Mouse (Mus musculus) myocyte (in vitro differentiated cells): ENCODE measurements around the gene Hbq1a. TPM values are rescaled to one million over a fixed set of nuclear protein-coding genes. Genes with fewer than 3 reads are reported as not detected.

Experiments
- H3K27me3 ChIP-seq: one replicate; pipeline ENCODE4 v1.6.1; 2011; ENCODE audit not compliant: control insufficient read depth, insufficient read depth, insufficient read length
- H3K36me3 ChIP-seq: one replicate; pipeline ENCODE4 v1.6.1; 2011; ENCODE audit not compliant: control insufficient read depth, insufficient read depth
- H3K4me2 ChIP-seq: one replicate; pipeline ENCODE4 v1.6.1; 2011; ENCODE audit warnings: low read depth, control low read depth
- H3K4me3 ChIP-seq: one replicate; pipeline ENCODE4 v1.5.1; 2011; ENCODE audit warnings: mild to moderate bottlenecking, control low read depth, moderate library complexity
- H3K79me2 ChIP-seq: one replicate; pipeline ENCODE4 v1.6.1; 2011; ENCODE audit not compliant: control insufficient read depth, insufficient read depth
- H3ac ChIP-seq: one replicate; pipeline ENCODE4 v1.6.1; 2011; ENCODE audit not compliant: control insufficient read depth, insufficient read length
- CEBPB ChIP-seq: IDR thresholded peaks from 2 replicates; pipeline ENCODE4 v1.6.1; 2011; ENCODE audit warnings: mild to moderate bottlenecking, moderate library complexity; ENCODE audit not compliant: poor library complexity, insufficient read depth, severe bottlenecking
- E2F4 ChIP-seq: IDR thresholded peaks from one replicate; pipeline ENCODE4 v1.6.1; 2011; ENCODE audit warnings: mild to moderate bottlenecking, control low read depth, moderate library complexity; ENCODE audit not compliant: insufficient read depth
- MAX ChIP-seq: IDR thresholded peaks from one replicate; pipeline ENCODE4 v1.6.1; 2011; ENCODE audit warnings: low read depth, mild to moderate bottlenecking, control low read depth
- MYOD1 ChIP-seq, 3 experiments: IDR thresholded peaks; one replicate each; pipeline ENCODE4 v1.6.1; 2011; ENCODE audit warnings: control low read depth in 2 of 3, low read depth in 2 of 3, mild to moderate bottlenecking in 2 of 3, moderate library complexity in 1 of 3; ENCODE audit not compliant: insufficient read length in 2 of 3, control insufficient read depth in 1 of 3
- MYOG ChIP-seq, 3 experiments: IDR thresholded peaks; one replicate each; pipeline ENCODE4 v1.6.1; 2011; ENCODE audit warnings: control low read depth in 2 of 3, low read depth in 2 of 3, mild to moderate bottlenecking in 2 of 3; ENCODE audit not compliant: insufficient read length in 2 of 3, control insufficient read depth in 1 of 3, insufficient read depth in 1 of 3
- POLR2A ChIP-seq: IDR thresholded peaks from one replicate; pipeline ENCODE4 v1.6.1; 2011; ENCODE audit warnings: low read depth, mild to moderate bottlenecking, control low read depth, moderate library complexity; ENCODE audit not compliant: insufficient read length
- POLR2AphosphoS2 ChIP-seq: IDR thresholded peaks from one replicate; pipeline ENCODE4 v1.6.1; 2011; ENCODE audit warnings: low read depth, control low read depth; ENCODE audit not compliant: insufficient read length
- REST ChIP-seq: IDR thresholded peaks from one replicate; pipeline ENCODE4 v1.6.1; 2011; ENCODE audit warnings: mild to moderate bottlenecking, control low read depth, moderate library complexity; ENCODE audit not compliant: insufficient read depth, insufficient read length
- SRF ChIP-seq: IDR thresholded peaks from one replicate; pipeline ENCODE4 v1.6.1; 2011; ENCODE audit warnings: low read depth; ENCODE audit not compliant: control insufficient read depth, insufficient read length
- TCF12 ChIP-seq: IDR thresholded peaks from one replicate; pipeline ENCODE4 v1.6.1; 2011; ENCODE audit warnings: mild to moderate bottlenecking, control low read depth; ENCODE audit not compliant: poor library complexity, insufficient read depth, severe bottlenecking
- TCF3 ChIP-seq: IDR thresholded peaks from one replicate; pipeline ENCODE4 v1.6.1; 2011; ENCODE audit warnings: low read depth, control low read depth; ENCODE audit not compliant: insufficient read length
- USF1 ChIP-seq: IDR thresholded peaks from one replicate; pipeline ENCODE4 v1.6.1; 2011; ENCODE audit warnings: low read depth, mild to moderate bottlenecking, control low read depth, moderate library complexity
- polyA plus RNA-seq: library from polyadenylated mRNA; unstranded; fragments of >200 nt; fragmentation: generic; extraction: Trizol; gene quantifications from one replicate; pipeline ENCODE4 v1.2.1, GENCODE M21; 2012; ENCODE audit warnings: missing spikeins

Hbq1a gene
- polyA plus RNA-seq, 1 experiment: 0.24 TPM

DNA sequence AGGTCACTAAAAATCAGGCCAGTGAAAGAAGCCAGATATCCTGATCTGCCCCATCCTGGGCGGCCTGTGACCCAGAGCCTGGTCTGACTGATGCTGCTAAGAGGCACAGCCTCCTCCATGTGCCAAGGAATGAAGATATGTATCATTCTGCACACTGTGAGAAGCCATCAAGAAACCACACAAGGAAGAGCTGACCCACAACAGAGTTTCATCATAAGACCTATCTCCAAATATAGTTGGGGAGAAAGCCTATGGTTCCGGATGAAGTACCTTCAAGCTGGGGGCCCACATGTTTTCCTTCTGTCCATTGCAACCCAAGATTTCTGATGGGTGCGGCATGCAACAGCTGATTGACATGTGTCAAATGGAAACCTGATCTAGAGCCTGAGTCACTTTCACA, 16.1 kb downstream of the Hbq1a start:
- Histone ChIP-seq H3K4me2 (no peak overlapping the region), H3K79me2 (no peaks in the 10 kb centered on the region), H3K36me3 (no peaks in the 10 kb centered on the region), H3ac (no peak overlapping the region), H3K27me3 (no peaks in the 10 kb centered on the region), H3K4me3 (no peak overlapping the region)
- TF ChIP-seq MYOG (IDR thresholded peaks at IDR 0.05; ENCODE audit: control insufficient read depth in 1 of 3, insufficient read depth in 1 of 3, insufficient read length in 2 of 3, low read depth in 2 of 3) (no peak), MAX (no peak), SRF (no peak), POLR2A (no peak), POLR2AphosphoS2 (no peak), TCF12 (no peak), USF1 (no peak), TCF3 (no peak), MYOD1 (IDR thresholded peaks at IDR 0.05; ENCODE audit: control insufficient read depth in 1 of 3, insufficient read length in 2 of 3, low read depth in 2 of 3) (no peak), REST (no peak), CEBPB (no peak)

- TF ChIP-seq SRF: no peak
- TF ChIP-seq MYOG (IDR thresholded peaks at IDR 0.05; ENCODE audit: control insufficient read depth in 1 of 3, insufficient read depth in 1 of 3, insufficient read length in 2 of 3, low read depth in 2 of 3): peak in 2 of 3 experiments; percentile 47 to 72
- TF ChIP-seq MAX: no peak
- TF ChIP-seq MYOD1 (IDR thresholded peaks at IDR 0.05; ENCODE audit: control insufficient read depth in 1 of 3, insufficient read length in 2 of 3, low read depth in 2 of 3): peak in 2 of 3 experiments; percentile 86 to 93
- no peak for TF ChIP-seq E2F4
- TF ChIP-seq USF1: no peak
- TF ChIP-seq POLR2AphosphoS2: no peak
- TF ChIP-seq POLR2A: no peak
- TF ChIP-seq REST: no peak
- no peak for TF ChIP-seq TCF12
- no peak overlapping the region for H3ac ChIP-seq
- H3K36me3 ChIP-seq: no peaks in the 10 kb centered on the region
- H3K4me2 ChIP-seq: peak overlapping the region; percentile 80
- H3K4me3 ChIP-seq: no peak overlapping the region
- no peaks in the 10 kb centered on the region for H3K27me3 ChIP-seq
- no peaks in the 10 kb centered on the region for H3K79me2 ChIP-seq
These were observed 20.8 kb downstream of the Hbq1a start for GRCm38 (mm10) chr11:32320507-32321195.

- Histone ChIP-seq H3ac (no peak overlapping the region), H3K79me2 (no peaks in the 10 kb centered on the region), H3K4me2 (peak overlapping the region; percentile 80), H3K27me3 (no peaks in the 10 kb centered on the region), H3K4me3 (no peak overlapping the region), H3K36me3 (no peaks in the 10 kb centered on the region)
- TF ChIP-seq SRF (no peak), MYOG (IDR thresholded peaks at IDR 0.05; ENCODE audit: control insufficient read depth in 1 of 3, insufficient read depth in 1 of 3, insufficient read length in 2 of 3, low read depth in 2 of 3) (no peak), CEBPB (no peak), POLR2AphosphoS2 (no peak), MYOD1 (IDR thresholded peaks at IDR 0.05; ENCODE audit: control insufficient read depth in 1 of 3, insufficient read length in 2 of 3, low read depth in 2 of 3) (no peak), E2F4 (no peak), MAX (peak; percentile 21)
These were observed 21.3 kb downstream of the Hbq1a start for GRCm38 (mm10) chr11:32321196-32321565.

DNA sequence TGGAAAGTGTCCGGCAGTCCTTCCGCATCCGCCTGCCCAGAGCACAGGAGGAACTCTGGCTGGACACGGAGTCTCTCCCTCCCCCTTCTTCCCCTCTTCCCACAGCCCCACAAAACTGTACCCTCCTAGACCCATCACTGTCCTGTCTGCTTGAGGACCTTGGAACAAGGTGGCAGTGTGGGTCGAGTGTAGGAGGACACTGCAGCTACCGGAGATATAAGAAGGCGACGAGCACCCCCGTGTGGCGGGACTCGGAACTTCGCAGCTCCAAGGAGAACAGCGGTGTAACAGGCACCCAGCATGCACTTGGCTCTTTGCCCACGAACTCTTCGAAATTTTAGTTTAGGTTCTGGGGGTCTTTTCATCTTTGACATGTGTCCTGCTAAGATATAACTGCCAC, 24.7 kb downstream of the Hbq1a start:
- Histone ChIP-seq H3K79me2 (no peaks in the 10 kb centered on the region), H3K4me2 (peak overlapping the region; percentile 54), H3K27me3 (no peaks in the 10 kb centered on the region), H3ac (no peak overlapping the region), H3K36me3 (no peaks in the 10 kb centered on the region), H3K4me3 (no peak overlapping the region)
- no peak for TF ChIP-seq TCF12
- no peak for TF ChIP-seq REST

GRCm38 (mm10) chr11:32331075-32331474, 31.2 kb downstream of the Hbq1a start:
- H3K27me3 ChIP-seq: no peaks in the 10 kb centered on the region
- TF ChIP-seq MAX: no peak
- peak; percentile 25 to 92 (median 83) for TF ChIP-seq MYOD1 (IDR thresholded peaks at IDR 0.05; ENCODE audit: control insufficient read depth in 1 of 3, insufficient read length in 2 of 3, low read depth in 2 of 3)
- TF ChIP-seq POLR2A: no peak
- no peaks in the 10 kb centered on the region for H3K79me2 ChIP-seq
- H3ac ChIP-seq: no peak overlapping the region
- H3K4me2 ChIP-seq: peak overlapping the region; percentile 18
- no peaks in the 10 kb centered on the region for H3K36me3 ChIP-seq
- H3K4me3 ChIP-seq: no peak overlapping the region
